Mouse (Mus musculus): ENCODE data around the gene Fam57b. TPM values are rescaled to one million over a fixed set of nuclear protein-coding genes. Genes with fewer than 3 reads are reported as not detected.

The Fam57b gene
- polyA plus RNA-seq, 1 experiment from 2014 or later, result 52.6 TPM

DNA sequence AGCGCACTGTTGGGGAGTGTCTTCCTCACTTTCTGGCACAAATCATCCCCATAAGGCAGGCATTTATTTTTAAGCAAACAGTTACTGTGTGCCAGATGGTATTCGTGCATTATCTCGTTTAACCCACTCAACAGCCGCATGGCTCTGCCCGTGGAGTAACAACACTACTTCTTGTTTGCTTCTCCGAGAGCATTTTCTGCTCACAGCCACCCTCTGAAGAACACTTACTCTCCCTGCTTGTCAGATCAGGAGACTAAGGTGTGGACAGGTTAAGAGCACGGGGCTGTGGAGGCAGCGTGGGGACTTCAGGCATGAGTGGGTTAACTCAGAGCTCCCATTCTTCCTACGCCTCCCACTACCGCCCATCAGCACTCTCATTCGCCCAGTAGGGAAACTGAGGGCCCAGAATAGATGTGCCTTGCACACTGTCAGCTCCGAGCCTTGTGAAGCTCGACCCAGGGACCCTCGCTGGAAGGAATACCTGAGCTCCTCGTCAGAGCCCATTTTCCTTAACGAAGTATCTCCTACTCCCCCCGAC is 34.9 kb upstream of the Fam57b start:
- no peak overlapping the region for H3K4me3 ChIP-seq (replicated peaks)
- H3K4me2 ChIP-seq (replicated peaks), result 0 out of 2 replicates have a peak overlapping the region, but pooled peaks have one; percentile 6

DNA sequence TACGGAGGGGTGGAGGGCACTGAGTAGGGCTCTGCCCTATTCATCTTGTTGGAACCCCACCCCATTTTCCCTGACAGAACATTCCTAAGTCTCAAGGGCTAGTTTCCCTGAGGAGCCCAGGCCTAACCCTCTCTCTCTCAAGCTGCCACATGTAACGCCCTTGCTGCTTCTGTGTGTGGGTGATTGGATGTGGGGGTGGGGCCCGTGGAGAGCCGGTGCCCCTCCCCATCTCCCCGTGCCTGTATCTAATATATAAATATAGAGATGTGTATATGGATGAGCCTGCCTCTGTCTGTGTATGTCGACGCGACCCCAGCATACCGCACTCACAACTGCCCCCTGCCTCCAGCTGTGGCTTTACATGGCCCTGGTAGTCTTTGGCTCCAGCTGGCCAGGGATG is 31.9 kb upstream of the Fam57b start:
- Histone ChIP-seq H3K4me1 (replicated peaks) (peaks cover 24% of the 10 kb centered on the region), H3K4me2 (replicated peaks) (no peak overlapping the region), H3K27me3 (no peaks in the 10 kb centered on the region), H3K9me3 (no peaks in the 10 kb centered on the region), H3K9ac (replicated peaks) (no peak overlapping the region), H3K36me3 (peaks cover 81% of the 10 kb centered on the region), H3K27ac (no peak overlapping the region), H3K4me3 (replicated peaks) (no peak overlapping the region)
- 85% methylated on average over 9 of the region's 9 CpGs for WGBS
- no peak for ATAC-seq

More for the DNA sequence above, 34.9 kb upstream of the Fam57b start:
- Histone ChIP-seq H3K27me3 (no peaks in the 10 kb centered on the region), H3K9ac (replicated peaks) (0 out of 2 replicates have a peak overlapping the region, but pooled peaks have one; percentile 43), H3K4me1 (replicated peaks) (peaks cover 35% of the 10 kb centered on the region), H3K36me3 (peaks cover 52% of the 10 kb centered on the region), H3K27ac (0 out of 2 replicates have a peak overlapping the region, but pooled peaks have one; percentile 39), H3K9me3 (no peaks in the 10 kb centered on the region)
- ATAC-seq, result no peak
- 82% methylated on average over 17 of the region's 17 CpGs for WGBS

DNA sequence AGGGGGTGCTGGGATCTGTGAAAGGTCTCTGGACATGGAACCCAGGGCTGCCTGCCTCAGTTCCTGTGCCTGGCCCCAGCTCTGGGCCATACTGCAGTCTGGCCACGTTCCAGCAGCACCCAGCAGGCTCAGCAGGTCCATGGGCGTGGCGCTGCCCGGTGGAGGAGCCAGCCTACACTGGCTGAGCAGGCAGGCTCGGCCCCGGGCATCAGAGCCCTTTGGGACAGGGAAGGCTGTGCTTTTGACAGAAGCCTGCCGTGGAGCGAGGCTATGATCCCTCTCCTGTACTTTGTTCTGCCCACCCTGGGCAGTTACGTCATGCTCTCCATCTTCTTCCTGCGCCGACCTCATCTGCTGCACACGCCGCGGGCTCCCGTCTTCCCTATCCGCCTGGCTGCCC is 31.3 kb upstream of the Fam57b start, which contains the start of gene Gdpd3:
Gene Gdpd3 (plus strand): TSS at position 134 of the 400 bp plus-strand sequence.
- H3K27ac ChIP-seq, result no peak within 1 kb of the TSS
- no peak within 1 kb of the TSS for H3K4me2 ChIP-seq (replicated peaks)
- H3K9me3 ChIP-seq, result no peaks in the 10 kb centered on the region
- H3K36me3 ChIP-seq, result peaks cover 88% of the 10 kb centered on the region
- H3K4me1 ChIP-seq (replicated peaks), result peaks cover 18% of the 10 kb centered on the region
- 91% methylated on average over 16 of the region's 16 CpGs for WGBS
- ATAC-seq, result no peak; the same call in 1 of the 2 replicates
- no peak within 1 kb of the TSS for H3K9ac ChIP-seq (replicated peaks)
- H3K27me3 ChIP-seq, result no peaks in the 10 kb centered on the region
- H3K4me3 ChIP-seq (replicated peaks), result no peak within 1 kb of the TSS

DNA sequence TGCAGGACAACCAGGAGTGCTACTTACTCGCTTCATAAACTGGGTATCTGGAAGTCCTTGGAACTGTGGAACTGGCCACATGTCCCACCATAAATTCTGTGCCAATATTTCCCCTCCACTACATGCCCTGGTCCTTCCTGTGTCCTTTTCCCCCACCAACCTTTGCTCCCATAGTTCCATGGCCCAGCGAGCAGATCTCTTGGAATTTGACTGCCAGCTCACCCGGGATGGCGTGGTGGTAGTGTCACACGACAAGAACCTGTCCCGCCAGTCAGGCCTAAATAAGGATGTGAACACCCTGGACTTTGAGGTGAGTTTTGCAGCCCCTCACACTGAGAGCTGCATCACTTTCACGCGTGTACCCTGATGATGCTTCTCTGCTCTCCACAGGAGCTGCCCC is 30.5 kb upstream of the Fam57b start:
- no peak for ATAC-seq
- 93% methylated on average over 8 of the region's 8 CpGs for WGBS

DNA sequence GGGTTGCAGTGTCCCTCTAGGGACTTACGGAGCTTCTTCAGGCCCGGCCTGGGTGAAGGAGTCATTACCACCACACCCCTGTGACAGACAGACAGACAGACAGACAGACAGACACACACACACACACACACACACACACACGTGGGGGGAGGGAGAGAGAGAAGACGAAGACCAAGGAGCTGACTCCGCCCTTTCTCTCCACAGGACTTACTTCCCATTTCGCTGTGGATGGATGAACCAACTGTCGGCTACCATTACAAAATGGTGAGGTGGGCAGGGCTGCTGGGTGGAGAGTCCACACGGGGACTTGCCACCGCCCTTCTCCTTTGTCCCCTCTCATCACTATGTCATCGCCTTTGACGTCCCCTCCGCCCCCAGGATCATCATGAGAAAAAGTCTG is 26.7 kb upstream of the Fam57b start:
- H3K4me2 ChIP-seq (replicated peaks), result no peak overlapping the region
- H3K27me3 ChIP-seq, result no peaks in the 10 kb centered on the region
- no peak overlapping the region for H3K4me3 ChIP-seq (replicated peaks)
- WGBS, result 92% methylated on average over 12 of the region's 12 CpGs
- no peaks in the 10 kb centered on the region for H3K9me3 ChIP-seq
- no peak overlapping the region for H3K27ac ChIP-seq
- no peak for ATAC-seq
- H3K36me3 ChIP-seq, result peaks cover 67% of the 10 kb centered on the region
- no peak overlapping the region for H3K9ac ChIP-seq (replicated peaks)
- H3K4me1 ChIP-seq (replicated peaks), result peaks cover 6% of the 10 kb centered on the region

More for the DNA sequence above, 30.5 kb upstream of the Fam57b start:
- H3K9me3 ChIP-seq, result no peaks in the 10 kb centered on the region
- H3K4me2 ChIP-seq (replicated peaks), result no peak overlapping the region
- peaks cover 10% of the 10 kb centered on the region for H3K4me1 ChIP-seq (replicated peaks)
- no peaks in the 10 kb centered on the region for H3K27me3 ChIP-seq
- H3K9ac ChIP-seq (replicated peaks), result no peak overlapping the region
- H3K36me3 ChIP-seq, result peaks cover 92% of the 10 kb centered on the region
- H3K27ac ChIP-seq, result no peak overlapping the region
- no peak overlapping the region for H3K4me3 ChIP-seq (replicated peaks)

DNA sequence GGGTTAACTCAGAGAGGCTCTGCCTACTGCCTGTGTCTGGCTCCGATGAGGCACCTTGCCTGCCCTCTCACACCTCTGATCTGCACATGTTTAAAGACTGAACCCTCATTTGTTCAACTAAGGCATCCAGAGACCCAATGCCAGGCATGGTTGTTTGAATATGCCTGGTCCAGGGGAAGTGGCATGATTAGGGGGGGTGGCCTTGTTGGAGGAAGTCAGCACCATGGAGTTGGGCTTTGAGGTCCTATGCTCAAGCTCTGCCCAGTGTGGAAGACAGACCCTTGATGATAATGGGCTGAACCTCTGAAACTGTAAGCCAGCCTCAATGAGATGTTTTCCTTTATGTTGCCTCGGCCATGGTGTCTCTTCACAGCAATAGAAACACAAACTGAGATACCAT is 24.1 kb upstream of the Fam57b start:
- no peaks in the 10 kb centered on the region for H3K27me3 ChIP-seq
- 89% methylated on average over 2 of the region's 2 CpGs for WGBS
- no peak overlapping the region for H3K4me2 ChIP-seq (replicated peaks)

DNA sequence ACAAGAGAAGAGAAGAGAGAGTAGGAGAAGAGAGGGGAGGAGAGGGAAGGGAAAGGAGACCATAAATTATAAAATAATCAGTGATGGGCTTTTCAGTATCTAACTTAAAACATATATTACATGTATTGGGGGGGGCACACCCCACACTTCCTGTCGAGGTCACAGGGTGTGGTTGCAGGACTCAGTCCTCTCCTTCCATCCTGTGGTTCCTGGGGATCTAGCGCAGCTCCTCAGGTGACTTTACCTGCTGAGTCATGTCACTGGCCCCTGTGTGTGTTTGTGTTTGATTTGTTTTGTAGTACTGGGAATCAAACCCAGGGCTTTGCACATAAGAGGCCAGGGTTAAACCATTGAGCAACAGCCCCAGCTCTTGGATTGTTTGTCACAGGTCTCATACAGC is 23.0 kb upstream of the Fam57b start:
- peaks cover 31% of the 10 kb centered on the region for H3K36me3 ChIP-seq
- H3K4me1 ChIP-seq (replicated peaks), result peaks cover 35% of the 10 kb centered on the region
- H3K4me3 ChIP-seq (replicated peaks), result no peak overlapping the region
- no peak overlapping the region for H3K27ac ChIP-seq
- WGBS, result 76% methylated on average over 2 of the region's 2 CpGs
- H3K9me3 ChIP-seq, result no peaks in the 10 kb centered on the region
- H3K9ac ChIP-seq (replicated peaks), result 0 out of 2 replicates have a peak overlapping the region, but pooled peaks have one; percentile 20
- no peak overlapping the region for H3K4me2 ChIP-seq (replicated peaks)
- ATAC-seq, result no peak
- H3K27me3 ChIP-seq, result no peaks in the 10 kb centered on the region

More for the DNA sequence above, 24.1 kb upstream of the Fam57b start:
- H3K9ac ChIP-seq (replicated peaks), result no peak overlapping the region
- no peak overlapping the region for H3K27ac ChIP-seq
- ATAC-seq, result no peak
- H3K36me3 ChIP-seq, result peaks cover 41% of the 10 kb centered on the region
- H3K4me1 ChIP-seq (replicated peaks), result peaks cover 26% of the 10 kb centered on the region
- no peak overlapping the region for H3K4me3 ChIP-seq (replicated peaks)
- no peaks in the 10 kb centered on the region for H3K9me3 ChIP-seq

DNA sequence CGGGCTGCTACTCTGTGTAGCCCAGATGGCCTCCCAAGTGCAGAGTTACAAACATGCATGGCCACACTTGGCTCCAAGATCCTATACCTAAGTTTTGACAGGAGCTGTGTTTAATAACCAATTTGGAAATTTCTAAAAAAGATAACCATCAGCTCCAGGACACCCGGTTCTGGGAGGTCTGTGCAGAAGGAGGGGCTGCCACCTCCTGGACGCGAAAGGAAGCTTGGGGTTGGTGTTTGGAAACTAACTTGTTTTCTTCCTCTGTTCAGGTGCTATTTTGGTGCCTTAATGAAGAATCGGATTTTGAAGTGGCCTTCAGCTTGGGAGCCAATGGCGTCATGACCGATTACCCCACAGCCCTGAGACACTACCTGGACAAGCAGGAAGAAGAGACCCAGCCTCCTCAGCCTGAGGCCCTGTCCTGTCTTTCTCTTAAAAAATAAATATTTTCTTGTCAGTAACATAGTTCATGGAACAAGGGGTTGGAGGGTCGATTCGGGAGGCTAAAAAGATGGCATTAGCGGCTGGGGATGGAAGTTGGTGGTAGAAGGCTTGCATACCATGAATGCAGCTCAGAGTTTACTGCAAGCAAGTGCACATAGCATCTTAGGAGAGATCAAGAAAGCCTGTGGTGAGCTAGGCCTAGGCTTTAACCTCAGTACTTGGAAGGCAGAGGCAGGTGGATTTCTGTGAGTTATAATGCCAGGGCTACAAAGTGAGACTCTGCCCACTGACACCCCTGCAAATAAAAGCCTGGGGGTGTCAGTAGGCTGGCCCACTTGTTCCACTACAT is 22.1 kb upstream of the Fam57b start:
- no peak for ATAC-seq
- WGBS, result 84% methylated on average over 10 of the region's 10 CpGs
- peak overlapping the region; percentile 91; the same call in 1 of the 2 replicates for H3K27ac ChIP-seq

DNA sequence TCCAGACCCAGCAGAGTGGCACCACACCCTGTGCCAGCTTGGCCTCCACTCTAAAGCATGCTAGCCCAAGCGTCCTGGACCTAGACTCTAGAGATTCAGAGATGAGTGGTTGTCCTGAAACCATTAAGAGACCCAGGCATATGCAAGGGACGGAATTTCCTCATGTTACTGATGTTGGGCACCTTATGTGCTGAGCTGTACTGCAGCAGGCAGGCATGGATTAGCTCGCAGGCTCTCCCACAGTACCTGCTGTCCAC is 21.6 kb upstream of the Fam57b start:
- Histone ChIP-seq H3K36me3 (peaks cover 17% of the 10 kb centered on the region), H3K9me3 (no peaks in the 10 kb centered on the region), H3K4me2 (replicated peaks) (peak overlapping the region; percentile 89), H3K27ac (peak overlapping the region; percentile 91), H3K27me3 (no peaks in the 10 kb centered on the region), H3K4me3 (replicated peaks) (peak overlapping the region; percentile 58; the same call in 1 of the 2 replicates), H3K9ac (replicated peaks) (peak overlapping the region; percentile 82; the same call in 1 of the 2 replicates), H3K4me1 (replicated peaks) (peaks cover 47% of the 10 kb centered on the region)
- WGBS, result 73% methylated on average over 3 of the region's 3 CpGs
- no peak for ATAC-seq

More for the DNA sequence above, 22.1 kb upstream of the Fam57b start:
- H3K27me3 ChIP-seq, result no peaks in the 10 kb centered on the region
- H3K4me3 ChIP-seq (replicated peaks), result no peak overlapping the region
- H3K4me1 ChIP-seq (replicated peaks), result peaks cover 44% of the 10 kb centered on the region
- H3K36me3 ChIP-seq, result peaks cover 22% of the 10 kb centered on the region
- no peak overlapping the region for H3K4me2 ChIP-seq (replicated peaks)
- 0 out of 2 replicates have a peak overlapping the region, but pooled peaks have one; percentile 82 for H3K9ac ChIP-seq (replicated peaks)
- H3K9me3 ChIP-seq, result no peaks in the 10 kb centered on the region

DNA sequence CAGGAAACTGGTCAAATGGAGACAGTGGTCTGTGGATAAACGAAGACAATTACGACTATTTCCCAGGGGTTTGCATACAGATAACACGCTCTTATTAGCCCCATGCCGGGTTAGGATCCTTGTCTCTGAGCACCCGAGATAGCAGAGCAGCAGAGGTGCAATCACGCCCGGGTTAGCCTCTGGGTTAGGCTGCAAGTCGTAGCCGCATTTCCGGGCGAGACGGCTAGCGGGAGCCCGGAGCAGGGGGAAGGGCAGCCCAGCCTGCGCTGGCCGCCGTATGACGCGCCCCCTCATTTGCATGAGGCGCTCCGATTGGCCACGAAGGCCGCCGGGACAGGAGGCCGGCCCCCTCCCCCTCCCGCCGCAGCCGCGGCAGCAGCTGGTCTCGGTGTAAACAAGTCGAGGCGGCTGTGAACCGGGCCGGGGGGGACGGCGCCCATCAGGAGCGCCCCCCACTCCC is 20.8 kb upstream of the Fam57b start, which contains the start of gene Ypel3:
Gene Ypel3 (plus strand): TSS at position 358 of the 460 bp plus-strand sequence.
- under 1% methylated on average over 27 of the region's 37 CpGs for WGBS

DNA sequence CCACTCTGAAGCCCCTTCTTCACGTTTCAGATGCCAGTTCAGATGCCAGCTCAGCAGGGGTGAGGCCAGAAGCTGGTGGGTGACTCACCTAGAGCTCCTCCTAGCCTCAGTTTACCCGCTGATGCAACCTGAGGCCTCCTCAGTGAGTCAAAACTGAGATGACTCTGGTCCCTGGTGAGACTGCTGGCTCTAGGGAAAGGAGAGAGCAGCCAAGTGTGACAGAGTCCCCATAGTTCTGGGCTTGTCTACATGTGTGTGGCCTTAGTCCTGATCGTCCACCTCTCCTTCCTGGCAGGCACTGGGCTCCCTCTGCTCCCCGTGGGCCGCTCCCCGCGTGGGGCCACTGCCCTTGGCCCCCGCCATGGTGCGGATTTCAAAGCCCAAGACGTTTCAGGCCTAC is 20.0 kb upstream of the Fam57b start:
- Histone ChIP-seq H3K4me1 (replicated peaks) (peaks cover 53% of the 10 kb centered on the region), H3K4me2 (replicated peaks) (peak overlapping the region; percentile 89), H3K27me3 (no peaks in the 10 kb centered on the region), H3K4me3 (replicated peaks) (peak overlapping the region; percentile 58), H3K27ac (peak overlapping the region; percentile 91), H3K9me3 (no peaks in the 10 kb centered on the region), H3K36me3 (peaks cover 5% of the 10 kb centered on the region; the same call in 1 of the 2 replicates), H3K9ac (replicated peaks) (peak overlapping the region; percentile 82)
- no peak for ATAC-seq
- 52% methylated on average over 10 of the region's 10 CpGs for WGBS

More for the DNA sequence above, 20.8 kb upstream of the Fam57b start, which contains the start of gene Ypel3:
- H3K4me3 ChIP-seq (replicated peaks), result peak within 1 kb of the TSS; percentile 58
- H3K27me3 ChIP-seq, result no peaks in the 10 kb centered on the region
- H3K4me2 ChIP-seq (replicated peaks), result peak within 1 kb of the TSS; percentile 89
- peaks cover 13% of the 10 kb centered on the region; the same call in 1 of the 2 replicates for H3K36me3 ChIP-seq
- ATAC-seq, result peak; percentile 88
- H3K4me1 ChIP-seq (replicated peaks), result peaks cover 53% of the 10 kb centered on the region
- H3K9me3 ChIP-seq, result no peaks in the 10 kb centered on the region
- peak within 1 kb of the TSS; percentile 91 for H3K27ac ChIP-seq
- H3K9ac ChIP-seq (replicated peaks), result peak within 1 kb of the TSS; percentile 82

DNA sequence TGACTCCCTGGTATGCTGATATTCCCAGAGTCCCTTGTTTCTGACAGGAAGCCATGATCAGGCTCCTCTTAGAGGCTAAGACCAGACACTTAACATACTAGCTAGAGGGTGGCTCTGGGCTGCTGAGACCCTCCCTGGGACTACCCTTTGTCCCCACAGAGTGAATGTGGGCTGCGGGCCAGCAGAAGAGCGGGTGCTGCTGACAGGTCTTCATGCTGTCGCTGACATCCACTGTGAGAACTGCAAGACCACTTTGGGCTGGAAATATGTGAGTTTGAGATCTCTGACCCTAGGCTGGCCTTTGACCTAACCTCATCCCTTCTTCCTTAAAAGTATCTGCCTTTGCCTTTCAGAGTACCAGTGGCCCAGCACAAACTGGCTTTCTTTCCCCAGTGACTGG is 19.3 kb upstream of the Fam57b start:
- Histone ChIP-seq H3K27ac (no peak overlapping the region), H3K9me3 (no peaks in the 10 kb centered on the region), H3K27me3 (no peaks in the 10 kb centered on the region), H3K4me1 (replicated peaks) (peaks cover 53% of the 10 kb centered on the region), H3K9ac (replicated peaks) (no peak overlapping the region; the same call in 1 of the 2 replicates), H3K4me2 (replicated peaks) (peak overlapping the region; percentile 89), H3K36me3 (peaks cover 5% of the 10 kb centered on the region; the same call in 1 of the 2 replicates), H3K4me3 (replicated peaks) (peak overlapping the region; percentile 58)
- WGBS, result 79% methylated on average over 3 of the region's 3 CpGs
- no peak for ATAC-seq
